Mouse (Mus musculus) left cerebral cortex, postnatal 25 days (tissue): ENCODE results near the gene Dyrk1b. TPM values are rescaled to one million over a fixed set of nuclear protein-coding genes. Genes with fewer than 3 reads are reported as not detected.
A peak's percentile ranks its signal among the peaks of the same experiment; 100 is the strongest.
"Not testable (repeated sequence)": the region's sequence is repeated elsewhere in the genome, so short reads cannot be mapped to it uniquely, and the experiment has no call there.

ENCODE experiments used
- DNase-seq, 2 experiments: peaks; one replicate each; pipeline ENCODE4 v3.0.0; 2022; ENCODE audit warnings: low spot score in 2 of 2, mixed read lengths in 1 of 2
- intact Hi-C: fragments of 180-260 bp; cut with DNase I; formaldehyde crosslinking; loops from one replicate; pipeline ENCODE4 v1.15.1; 2025
- total RNA-seq, 2 experiments: library from RNA; stranded (reverse); gene quantifications; 2 replicates each; pipeline ENCODE4 v1.2.3; 2021

Dyrk1b gene
- 10 to 100 TPM; 44.2 to 47.0 TPM for total RNA-seq

DNA sequence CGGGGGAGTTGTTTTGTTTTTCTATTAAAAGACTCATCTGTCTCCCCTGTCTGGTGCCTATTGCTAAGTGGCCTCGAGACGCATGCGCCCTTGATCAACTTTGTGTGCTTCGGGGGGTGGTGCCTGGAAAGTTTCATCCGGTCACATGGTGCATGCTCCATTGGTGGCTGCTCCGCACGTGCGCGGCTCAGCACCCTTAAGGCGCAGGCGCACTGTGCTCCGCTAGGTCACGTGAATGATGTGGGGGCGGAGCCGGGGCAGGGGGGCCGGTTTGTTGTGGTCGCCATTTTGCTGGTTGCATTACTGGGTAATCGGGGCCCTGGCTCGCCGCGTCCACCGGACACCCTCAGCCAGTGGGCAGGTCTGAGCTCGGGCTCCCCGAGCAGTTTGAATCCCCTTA is at the start of gene Dyrk1b:
TSS of gene Dyrk1b (plus strand) at position 242 of the 400 bp plus-strand sequence.
- DNase-seq = peak; percentile 98 to 99
- intact Hi-C loops = loop anchor here (1.0 kb wide), 1 partner anchor 10 kb away; the partner anchor contains the start of gene Fbl

DNA sequence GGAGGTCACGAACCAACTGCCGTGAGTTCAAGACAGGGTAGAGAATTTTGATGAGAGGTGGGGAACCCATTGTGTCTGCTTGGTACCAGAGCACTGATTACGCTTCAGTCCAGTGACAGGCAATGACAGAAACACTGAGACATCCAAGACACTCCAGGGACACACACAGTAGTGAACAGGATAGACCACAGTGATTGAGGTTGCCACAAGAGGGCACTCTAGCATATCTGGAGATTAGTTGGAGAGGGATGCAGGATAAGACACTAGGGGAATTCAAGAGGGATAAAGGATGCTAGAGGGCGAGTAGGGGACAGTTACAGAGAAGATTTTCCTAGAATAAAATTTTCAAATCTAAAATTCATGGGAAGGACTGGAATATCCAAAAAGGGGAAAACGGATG is 41.7 kb upstream of the Dyrk1b start:
- intact Hi-C loops = loop anchor here (5.0 kb wide), 1 partner anchor 85 kb away; the partner anchor contains the start of gene Psmc4
- DNase-seq = peak; percentile 19 to 55

DNA sequence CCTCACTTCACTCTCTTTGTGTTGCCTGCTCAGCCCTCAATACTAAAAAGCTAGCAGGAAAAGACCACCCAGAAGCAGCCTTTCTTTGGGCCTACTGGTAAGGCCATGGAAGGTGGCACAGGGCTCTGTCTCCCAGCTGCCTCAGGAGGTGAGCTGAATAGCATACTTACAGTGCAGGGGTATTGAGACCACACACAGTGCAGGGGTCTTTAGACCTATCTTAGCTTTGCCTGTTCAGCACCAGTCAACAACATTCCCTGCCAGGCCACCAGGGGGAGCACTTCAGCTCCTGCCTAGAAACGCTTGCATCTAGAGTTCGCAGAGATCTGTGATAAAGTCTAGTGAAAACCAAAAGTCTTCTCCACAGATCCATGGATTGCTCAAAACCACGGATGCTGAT is 31.0 kb upstream of the Dyrk1b start:
- intact Hi-C loops = loop anchor here (2.0 to 5.0 kb wide), 2 partner anchors 64 to 151 kb away; no protein-coding TSS in a partner anchor

DNA sequence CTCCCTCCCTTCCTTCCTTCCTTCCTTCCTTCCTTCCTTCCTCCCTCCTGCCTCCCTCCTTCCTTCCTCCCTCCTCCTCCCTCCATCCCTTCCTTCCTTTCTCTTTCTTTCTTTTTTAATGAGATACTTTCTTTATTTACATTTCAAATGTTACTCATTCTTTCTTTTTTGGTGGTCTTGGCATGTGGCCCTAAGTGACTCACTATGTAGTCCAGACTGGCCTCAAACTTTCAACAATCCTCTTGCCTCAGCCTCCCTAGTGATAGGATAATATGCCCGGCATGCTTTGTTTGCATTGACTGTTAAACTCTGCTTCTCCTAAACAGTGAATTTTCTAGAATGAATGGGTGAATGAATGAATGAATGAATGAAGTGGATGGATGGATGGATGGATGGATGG is 29.4 kb upstream of the Dyrk1b start:
- no peak for DNase-seq
- intact Hi-C loops = loop anchor here (2.0 to 5.0 kb wide), 2 partner anchors 62 to 149 kb away; no protein-coding TSS in a partner anchor

More for the DNA sequence above, 31.0 kb upstream of the Dyrk1b start:
- peak; percentile 43 to 51 for DNase-seq

DNA sequence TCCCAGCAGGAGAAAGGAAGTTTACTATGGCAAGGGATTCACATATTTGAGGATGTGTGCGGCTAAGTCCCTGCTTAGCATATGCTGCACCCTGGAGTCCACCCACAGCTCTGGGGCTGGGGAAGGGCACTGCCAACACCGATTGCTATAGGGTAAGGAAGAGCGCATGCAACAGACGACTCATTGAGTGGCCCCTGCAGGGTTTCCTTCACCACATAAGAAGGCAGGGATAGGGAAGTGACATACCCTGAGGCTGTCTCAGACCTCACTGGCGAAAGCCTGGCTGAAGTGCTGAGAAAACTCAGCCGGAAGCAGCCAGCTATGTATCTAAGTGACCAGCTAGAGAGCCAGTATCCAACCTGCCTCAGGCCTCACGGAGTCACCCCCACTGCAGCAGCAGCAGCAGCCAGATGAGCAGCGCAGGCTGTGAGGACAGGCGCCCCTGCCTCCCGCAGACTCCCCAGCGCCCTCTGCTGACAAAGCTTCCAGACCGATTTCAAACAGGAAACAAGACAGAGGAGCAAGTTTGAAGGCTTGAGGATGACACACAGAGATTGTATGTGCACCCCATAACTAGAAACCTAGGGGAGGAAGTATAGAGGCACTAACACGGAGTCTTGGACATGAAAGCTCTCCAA is 27.6 kb upstream of the Dyrk1b start:
- intact Hi-C loops = loop anchor here (1.0 kb wide), 1 partner anchor 101 kb away; the partner anchor contains the start of gene Psmc4

DNA sequence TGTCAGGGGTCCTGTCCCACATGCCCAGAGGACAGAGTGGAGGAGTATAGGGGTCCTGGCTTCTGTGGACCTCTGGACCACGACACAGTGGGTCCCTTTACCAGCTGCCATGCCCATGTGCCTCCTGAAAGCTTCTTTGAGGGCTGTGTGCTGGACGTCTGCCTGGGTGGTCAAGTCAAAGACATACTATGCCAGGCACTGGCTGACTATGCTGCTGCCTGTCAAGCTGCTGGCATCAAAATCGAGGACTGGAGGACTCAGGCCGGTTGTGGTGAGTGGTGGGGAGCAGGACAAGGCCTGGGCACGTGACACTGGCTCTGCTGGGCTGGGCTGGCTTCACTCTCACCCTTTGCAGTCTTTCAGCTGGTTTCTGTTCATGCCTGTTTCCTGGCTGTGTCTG is 25.7 kb upstream of the Dyrk1b start:
- DNase-seq, intact Hi-C loops: not testable (repeated sequence)

More for the DNA sequence above, 27.6 kb upstream of the Dyrk1b start:
- peak; percentile 15 to 52 for DNase-seq

DNA sequence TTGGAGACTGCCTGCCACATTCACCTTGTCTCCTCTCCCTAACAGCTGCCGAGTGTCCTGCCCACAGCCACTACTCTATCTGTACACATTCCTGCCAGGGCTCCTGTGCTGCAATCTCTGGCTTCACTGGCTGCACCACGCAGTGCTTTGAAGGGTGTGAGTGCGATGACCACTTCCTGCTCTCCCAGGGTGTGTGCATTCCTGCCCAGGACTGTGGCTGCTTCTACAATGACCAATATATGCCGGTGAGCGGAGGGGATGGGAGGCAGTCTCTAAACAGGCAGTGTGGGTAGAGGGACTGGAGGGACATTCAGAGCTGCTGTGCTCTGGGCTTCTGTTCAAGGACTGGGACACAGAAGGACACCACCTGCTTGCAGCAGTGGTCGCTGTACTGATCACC is 20.0 kb upstream of the Dyrk1b start:
- no peak for DNase-seq
- intact Hi-C loops = no loop called here

DNA sequence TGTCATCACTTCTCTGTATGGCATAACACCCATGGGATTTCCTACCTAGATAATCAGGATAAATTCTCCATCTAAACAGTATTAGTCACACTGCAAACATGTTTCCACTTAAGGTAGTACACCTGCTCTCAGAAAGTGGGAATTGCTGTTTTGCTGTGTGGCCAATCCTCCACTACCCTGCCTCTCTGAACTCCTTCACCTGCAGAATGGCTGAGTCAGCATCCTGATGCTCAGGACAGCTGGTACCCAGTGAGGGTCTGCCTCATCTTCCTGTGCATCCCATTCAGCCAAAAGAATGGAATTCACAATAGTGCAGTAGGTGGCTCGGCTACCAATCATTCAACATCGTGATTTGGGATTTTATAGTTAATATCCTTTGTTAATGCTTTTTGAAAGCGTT is 19.4 kb upstream of the Dyrk1b start:
- intact Hi-C loops = no loop called here
- no peak for DNase-seq

DNA sequence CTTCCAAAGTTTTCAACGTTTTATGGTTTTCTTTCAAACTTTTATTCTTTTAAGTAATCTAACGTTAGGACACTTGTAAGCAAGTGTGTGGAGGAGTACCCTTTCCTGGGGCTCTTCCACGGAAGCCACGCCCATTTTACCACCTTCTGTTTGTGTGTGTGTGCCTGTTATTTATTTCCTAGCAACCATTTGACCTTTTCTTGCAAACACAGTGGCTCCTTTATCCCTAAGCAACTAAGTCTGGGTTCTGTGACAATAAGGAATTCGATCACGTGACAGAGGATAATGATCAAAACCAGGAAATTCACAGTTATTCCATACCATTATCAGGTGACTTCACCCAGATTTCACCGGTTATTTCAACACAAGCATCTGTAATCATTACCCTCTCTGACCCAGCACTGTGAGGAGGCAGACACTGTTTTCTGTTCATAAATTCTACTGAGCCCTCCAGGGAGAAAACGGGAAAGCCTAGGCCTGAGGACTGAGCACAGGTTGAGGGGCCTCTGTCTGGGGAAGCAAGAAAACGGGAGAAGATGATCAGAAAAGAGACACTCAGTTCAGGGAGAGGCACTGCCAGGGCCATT is 18.0 kb upstream of the Dyrk1b start:
- DNase-seq = no peak
- intact Hi-C loops = no loop called here

DNA sequence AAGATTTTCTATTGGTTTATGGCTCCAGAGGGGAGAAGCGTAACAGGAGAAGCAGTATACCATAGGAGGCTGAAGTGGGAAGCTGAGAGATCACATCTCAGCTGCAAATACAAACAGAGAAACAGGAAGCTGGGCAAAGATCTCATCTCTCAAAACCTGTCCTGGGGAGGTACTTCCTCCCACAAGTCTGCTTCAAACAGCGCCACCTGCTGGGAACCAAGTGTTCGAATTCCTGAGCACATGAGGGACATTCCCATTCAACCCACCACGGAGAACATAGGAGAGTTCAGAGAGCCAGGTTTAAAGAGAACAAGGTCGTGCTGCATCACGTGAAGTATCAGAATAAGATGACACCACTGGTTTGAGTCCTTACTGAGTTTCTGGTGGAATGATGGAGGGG is 13.9 kb upstream of the Dyrk1b start:
- intact Hi-C loops = no loop called here
- DNase-seq = no peak

DNA sequence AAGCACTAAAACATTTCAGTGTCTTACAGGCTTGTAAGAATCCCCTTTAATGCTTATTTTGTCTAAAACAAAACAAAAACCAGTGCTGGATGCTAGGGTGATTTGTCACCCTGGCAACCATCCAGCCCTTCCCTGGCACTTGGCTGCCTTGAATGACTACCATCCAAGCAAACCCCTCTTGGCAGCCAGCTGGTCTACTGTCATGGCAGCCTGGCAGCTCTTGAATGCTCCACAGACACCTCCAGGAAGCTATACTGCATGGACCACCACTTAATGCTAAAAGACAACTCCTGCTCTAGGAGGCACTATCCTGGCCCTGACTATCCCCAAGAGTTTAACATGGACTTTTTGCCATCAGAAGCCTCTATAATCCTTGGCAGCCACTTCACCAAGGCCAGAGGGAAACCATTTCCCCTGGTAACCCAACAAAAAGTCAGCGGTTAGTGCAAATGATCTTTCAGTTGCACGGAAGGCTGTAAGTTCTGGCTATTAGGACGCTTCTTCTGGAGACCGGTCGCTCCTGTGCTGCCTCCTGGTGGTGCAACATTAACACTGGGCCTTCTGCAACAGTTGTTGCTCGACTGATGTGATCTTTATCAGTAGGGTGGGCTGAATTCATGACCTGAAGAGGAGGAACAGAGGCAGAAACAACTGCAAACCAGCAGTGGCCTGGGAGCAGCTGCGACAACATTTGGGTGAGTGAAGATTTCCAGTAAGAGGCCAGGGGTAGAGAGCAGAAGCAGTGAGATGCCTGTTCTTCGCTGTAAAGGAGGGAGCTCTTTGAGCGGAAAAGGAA is 10.8 kb upstream of the Dyrk1b start:
- intact Hi-C loops = loop anchor here (1.0 kb wide), 2 partner anchors 11 to 118 kb away; partner anchors contain the start of genes Dyrk1b and Psmc4
- DNase-seq = peak; percentile 43 to 53

DNA sequence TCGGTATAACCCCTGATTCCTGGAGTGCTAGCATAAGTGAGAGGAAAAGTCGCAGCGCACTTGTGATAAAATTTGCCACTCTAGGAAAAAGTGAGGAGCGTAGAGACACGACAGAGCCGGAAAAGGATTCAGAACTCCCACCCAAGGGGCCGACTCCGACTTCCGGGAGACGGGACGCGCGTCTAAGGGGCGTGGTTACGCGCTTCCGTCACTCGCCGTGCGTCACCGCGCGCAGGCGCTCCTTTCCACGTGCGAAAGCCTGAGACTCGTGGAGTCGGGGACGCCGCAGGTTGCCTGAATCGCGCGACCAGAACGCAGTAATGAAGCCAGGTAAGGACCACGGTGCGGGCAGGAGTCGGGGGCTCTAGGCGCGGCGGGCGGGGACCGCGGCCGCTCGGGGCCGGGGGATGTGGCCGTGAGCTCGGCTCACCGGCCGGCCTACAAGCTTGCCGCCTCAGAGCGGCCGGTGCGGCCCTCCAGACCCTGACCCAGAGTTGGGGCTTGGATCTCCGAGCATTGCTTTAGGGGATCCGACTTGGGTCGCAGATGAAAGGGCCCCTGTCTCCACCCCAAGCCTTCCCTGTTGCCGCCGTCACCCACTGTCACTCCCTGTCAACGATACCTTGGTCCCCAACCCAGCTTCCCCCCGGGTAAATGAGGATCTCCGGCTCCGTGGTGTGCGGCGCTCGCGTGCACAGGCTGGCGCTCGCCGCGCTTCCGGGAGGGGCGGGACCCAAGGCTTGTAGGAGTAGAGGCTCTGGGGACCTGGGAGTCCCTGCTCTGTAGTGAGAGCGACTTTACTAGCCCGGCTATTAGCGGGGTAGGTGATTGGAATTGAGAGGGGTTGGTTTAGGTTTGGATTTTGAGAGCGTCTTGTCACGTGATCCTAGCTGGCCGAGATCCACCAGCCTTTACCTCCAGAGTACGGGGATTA is 9.5 kb upstream of the Dyrk1b start, which contains the start of gene Fbl:
TSS of gene Fbl (plus strand) at position 222 of the 934 bp plus-strand sequence.
- peak; percentile 94 to 96 for DNase-seq
- intact Hi-C loops = loop anchor here (1.0 kb wide), 2 partner anchors 10 to 119 kb away; partner anchors contain the start of genes Dyrk1b and Psmc4

DNA sequence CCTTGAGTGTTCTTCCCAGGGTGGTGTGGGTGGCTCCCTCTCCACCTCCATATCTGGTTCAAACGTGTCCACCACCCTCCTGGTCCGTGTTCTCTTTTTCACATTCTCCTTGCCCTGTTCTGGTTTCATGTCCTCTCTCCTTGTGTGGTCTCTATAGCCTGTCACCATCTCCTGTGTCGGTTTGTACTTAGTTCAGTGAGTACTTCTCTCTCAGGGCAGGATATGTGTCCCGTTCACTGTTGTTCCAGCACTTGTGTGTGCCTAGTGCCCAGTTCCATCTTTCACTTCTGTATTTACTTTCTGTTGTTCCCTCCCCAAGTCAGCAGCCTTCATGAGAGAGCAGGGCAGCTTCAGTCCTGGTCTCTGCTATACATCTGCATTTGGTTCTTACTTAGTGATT is 3.9 kb upstream of the Dyrk1b start:
- no peak for DNase-seq
- intact Hi-C loops = no loop called here

DNA sequence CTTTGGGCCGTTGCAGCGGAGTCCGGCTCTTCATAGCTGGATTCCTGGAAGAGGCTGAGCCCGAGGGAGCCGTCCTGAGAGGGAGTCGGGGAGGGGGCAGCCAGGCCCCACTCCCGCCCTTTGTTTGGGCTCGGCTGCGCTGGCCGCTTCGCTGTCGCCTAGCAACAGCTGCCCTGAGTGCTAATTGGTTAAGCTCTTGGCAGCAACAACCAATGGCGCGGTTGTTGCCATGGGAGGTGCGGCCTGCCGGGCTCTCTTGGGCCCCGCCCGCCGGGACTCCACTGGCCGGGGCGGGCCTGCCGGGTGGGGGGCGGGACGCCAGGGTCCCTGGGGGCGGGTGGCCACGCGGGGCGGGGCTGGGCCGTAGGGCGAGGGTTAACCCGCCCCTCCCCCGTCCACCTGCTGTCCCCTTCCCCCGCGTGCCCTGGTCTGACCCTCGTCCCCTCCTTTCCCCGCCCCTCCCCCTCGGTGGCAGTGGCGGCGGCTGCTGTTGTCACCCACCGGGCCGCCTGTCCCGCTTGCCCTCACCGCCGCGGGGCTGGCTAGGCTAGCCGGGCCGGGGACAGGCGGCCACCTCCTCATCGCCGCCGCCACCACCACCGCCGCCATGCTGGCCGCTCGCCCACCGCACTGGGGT is 590 bp downstream of the Dyrk1b start:
- intact Hi-C loops = loop anchor here (1.0 kb wide), 1 partner anchor 11 kb away; the partner anchor contains the start of gene Fbl

DNA sequence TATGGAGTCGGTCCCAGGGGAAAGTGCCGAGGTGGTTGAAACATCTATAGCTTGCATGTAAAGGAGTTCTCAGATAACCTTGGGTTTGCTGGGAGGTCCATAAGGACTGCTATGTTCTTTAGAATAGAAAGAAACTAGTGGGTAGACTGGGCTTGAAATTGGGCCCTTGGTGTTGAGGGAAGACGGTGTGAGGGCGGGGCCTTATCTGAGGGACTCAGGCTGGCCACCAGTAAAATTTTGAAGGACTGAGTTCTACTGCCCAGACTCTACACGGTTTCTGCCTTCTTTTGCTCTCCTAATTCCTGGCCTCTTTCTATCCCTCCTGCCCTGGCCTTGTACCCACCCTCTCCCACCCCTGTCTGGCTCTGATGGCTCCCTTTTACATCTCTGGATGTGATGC is 1.6 kb downstream of the Dyrk1b start:
- no peak for DNase-seq
- intact Hi-C loops = no loop called here

More for the DNA sequence above, 590 bp downstream of the Dyrk1b start:
- DNase-seq = peak; percentile 96 to 97

DNA sequence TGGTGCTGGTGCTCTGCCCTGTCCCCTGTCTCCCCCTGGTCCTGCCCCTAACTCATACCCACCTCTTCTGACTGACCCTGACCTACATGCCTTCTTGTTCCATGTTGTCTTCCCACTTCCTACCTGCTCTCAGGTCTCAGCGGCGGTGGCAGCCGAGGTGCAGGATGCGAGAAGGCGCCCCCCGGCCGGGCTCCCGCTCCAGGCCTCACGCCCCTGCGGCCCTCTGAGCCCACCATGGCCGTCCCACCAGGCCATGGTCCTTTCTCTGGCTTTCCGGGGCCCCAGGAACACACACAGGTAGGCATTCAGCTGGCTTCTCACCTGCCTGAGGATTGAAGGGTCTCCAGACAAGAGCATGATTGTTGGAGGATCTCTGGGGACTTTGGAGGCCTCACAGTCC is 2.1 kb downstream of the Dyrk1b start:
- DNase-seq = no peak
- intact Hi-C loops = no loop called here

DNA sequence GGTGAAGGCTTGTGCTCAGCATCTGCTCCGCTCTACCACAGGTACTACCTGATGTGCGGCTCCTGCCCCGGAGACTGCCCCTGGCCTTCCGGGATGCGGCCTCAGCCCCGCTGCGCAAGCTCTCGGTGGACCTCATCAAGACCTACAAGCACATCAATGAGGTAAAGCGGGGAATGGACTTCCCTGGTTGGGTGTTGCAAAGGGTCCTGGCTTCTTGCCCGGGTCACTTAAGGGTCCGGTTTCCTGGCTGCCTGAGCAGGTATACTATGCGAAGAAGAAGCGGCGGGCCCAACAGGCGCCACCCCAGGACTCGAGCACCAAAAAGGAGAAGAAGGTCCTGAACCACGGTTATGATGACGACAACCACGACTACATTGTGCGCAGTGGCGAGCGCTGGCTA is 3.1 kb downstream of the Dyrk1b start:
- no peak for DNase-seq
- intact Hi-C loops = no loop called here

DNA sequence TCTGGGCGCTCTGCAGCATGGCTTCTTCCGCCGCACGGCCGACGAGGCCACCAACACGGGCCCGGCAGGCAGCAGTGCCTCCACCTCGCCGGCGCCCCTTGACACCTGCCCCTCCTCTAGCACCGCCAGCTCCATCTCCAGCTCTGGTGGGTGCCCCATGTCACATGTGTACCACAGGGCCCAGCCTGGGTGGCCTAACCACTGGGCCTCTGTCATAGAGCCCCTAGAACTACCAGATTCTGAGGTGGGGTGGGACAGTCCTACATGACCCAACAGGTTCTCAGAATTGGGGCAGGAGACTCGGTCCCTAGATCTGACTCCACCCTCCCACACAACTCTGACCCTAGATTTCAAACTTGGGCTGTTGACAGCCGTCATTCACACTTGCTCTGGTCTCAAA is 6.6 kb downstream of the Dyrk1b start:
- no peak for DNase-seq
- intact Hi-C loops = no loop called here
